Mouse (Mus musculus) lung, embryonic 15.5 days (tissue): ENCODE results near the gene Olfr97. TPM values are rescaled to one million over a fixed set of nuclear protein-coding genes. Genes with fewer than 3 reads are reported as not detected.

Source experiments
- ATAC-seq: fragments of 200-750 bp; cut with Nextera tagmentation; 2 replicates; pipeline ENCODE4 v1.8.0; 2017; ENCODE audit warnings: moderate number of reproducible peaks, borderline replicate concordance; ENCODE audit not compliant: low FRiP score, low TSS enrichment; ENCODE audit errors: extremely low read depth
- H3K27ac ChIP-seq: fragments of 300-500 bp; sonication (generic); 2 replicates; pipeline ENCODE4 v1.5.1; 2015; ENCODE audit warnings: moderate library complexity, mild to moderate bottlenecking, inconsistent platforms
- H3K27me3 ChIP-seq: fragments of 300-500 bp; sonication (generic); 2 replicates; pipeline ENCODE4 v1.6.1; 2015; ENCODE audit warnings: inconsistent platforms
- H3K36me3 ChIP-seq: fragments of 300-500 bp; sonication (generic); 2 replicates; pipeline ENCODE4 v1.6.1; 2015; ENCODE audit warnings: inconsistent platforms
- H3K4me1 ChIP-seq: fragments of 300-500 bp; sonication (generic); 2 replicates; pipeline ENCODE4 v1.6.1; 2015; ENCODE audit warnings: inconsistent platforms
- H3K4me2 ChIP-seq: fragments of 300-500 bp; sonication (generic); 2 replicates; pipeline ENCODE4 v1.6.1; 2015; ENCODE audit warnings: inconsistent platforms, mild to moderate bottlenecking, moderate library complexity
- H3K4me3 ChIP-seq: fragments of 300-500 bp; sonication (generic); 2 replicates; pipeline ENCODE4 v1.5.1; 2015; ENCODE audit warnings: mild to moderate bottlenecking, inconsistent platforms
- H3K9ac ChIP-seq: fragments of 300-500 bp; sonication (generic); 2 replicates; pipeline ENCODE4 v1.6.1; 2015; ENCODE audit warnings: inconsistent platforms
- H3K9me3 ChIP-seq: fragments of 300-500 bp; sonication (generic); 2 replicates; pipeline ENCODE4 v1.6.1; 2016; ENCODE audit warnings: inconsistent platforms
- WGBS: fragments of 180-500 bp; shearing (Covaris S2); methylation state at CpG from one replicate; pipeline ENCODE4 v1.1.7; 2015; 5-methylcytosine and 5-hydroxymethylcytosine counted together
- polyA plus RNA-seq: library from polyadenylated mRNA; unstranded; fragments of >200 nt; fragmentation: Nextera tagmentation; extraction: Ambion mirVana; gene quantifications from 2 replicates; pipeline ENCODE4 v1.2.1, GENCODE M21; 2015

The Olfr97 gene
- polyA plus RNA-seq, 1 experiment from 2014 or later = not detected

DNA sequence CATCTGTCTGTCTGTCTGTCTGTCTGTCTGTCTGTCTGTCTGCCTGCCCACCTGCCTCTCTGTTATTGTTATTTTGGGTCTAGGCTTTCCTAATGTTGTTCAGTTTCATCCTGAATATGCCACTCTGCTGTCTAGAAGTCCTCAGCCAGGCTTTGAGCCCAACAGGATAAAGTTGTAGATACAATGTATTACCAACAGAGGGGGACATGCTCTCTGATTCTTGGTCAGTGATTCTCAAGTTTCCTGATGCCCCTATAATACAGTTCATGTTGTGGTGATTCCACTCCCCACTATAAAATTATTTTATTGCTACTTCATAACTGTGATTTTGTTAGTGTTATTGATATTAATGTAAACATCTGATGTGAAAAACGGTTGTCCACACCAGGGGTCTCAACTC is 15.3 kb downstream of the Olfr97 start:
- Histone ChIP-seq H3K27ac (no peak overlapping the region), H3K27me3 (no peaks in the 10 kb centered on the region), H3K9me3 (no peaks in the 10 kb centered on the region), H3K4me1 (no peaks in the 10 kb centered on the region), H3K4me2 (no peak overlapping the region), H3K36me3 (no peaks in the 10 kb centered on the region), H3K9ac (no peak overlapping the region), H3K4me3 (no peak overlapping the region)
- WGBS = 17% methylated on average over 1 of the region's 1 CpGs
- no peak for ATAC-seq

GRCm38 (mm10) chr17:37219846-37220245 is 17.3 kb downstream of the Olfr97 start, which contains the start of gene Olfr96:
TSS of gene Olfr96 (plus strand) at chr17:37220146.
- no peak within 1 kb of the TSS for H3K4me3 ChIP-seq
- no peaks in the 10 kb centered on the region for H3K36me3 ChIP-seq
- no peaks in the 10 kb centered on the region for H3K4me1 ChIP-seq
- no peak within 1 kb of the TSS for H3K9ac ChIP-seq
- H3K27me3 ChIP-seq = no peaks in the 10 kb centered on the region
- H3K27ac ChIP-seq = no peak within 1 kb of the TSS
- no peak within 1 kb of the TSS for H3K4me2 ChIP-seq
- no peak for ATAC-seq
- H3K9me3 ChIP-seq = no peaks in the 10 kb centered on the region
- WGBS = 50% methylated on average over 4 of the region's 4 CpGs

GRCm38 (mm10) chr17:37218486-37218885 is 18.6 kb downstream of the Olfr97 start:
- no peak overlapping the region for H3K4me2 ChIP-seq
- H3K4me1 ChIP-seq = no peaks in the 10 kb centered on the region
- H3K27me3 ChIP-seq = no peaks in the 10 kb centered on the region
- no peak for ATAC-seq
- H3K9me3 ChIP-seq = no peaks in the 10 kb centered on the region
- 73% methylated on average over 3 of the region's 3 CpGs for WGBS
- H3K4me3 ChIP-seq = no peak overlapping the region
- no peak overlapping the region for H3K27ac ChIP-seq
- H3K9ac ChIP-seq = no peak overlapping the region
- H3K36me3 ChIP-seq = no peaks in the 10 kb centered on the region

DNA sequence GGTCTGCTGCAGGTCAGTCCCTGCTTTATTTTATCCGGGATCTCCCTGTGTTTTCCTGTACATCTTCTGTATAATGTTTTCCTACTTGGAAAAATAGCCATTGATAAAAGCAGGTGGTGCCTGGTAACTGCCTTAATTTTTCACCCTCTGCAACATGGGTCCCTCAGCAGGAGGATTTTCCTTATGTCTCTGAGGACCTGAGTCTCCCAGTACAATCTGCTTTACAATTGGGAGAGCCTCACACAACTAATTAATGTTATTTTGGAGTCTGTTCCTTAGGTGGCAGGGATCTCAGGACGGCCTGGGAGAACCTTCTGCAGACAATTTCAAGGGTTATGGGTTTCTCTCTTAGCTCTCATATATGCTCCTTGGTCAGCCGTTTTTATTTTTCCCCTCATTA is 24.1 kb downstream of the Olfr97 start, which contains the start of gene Olfr95:
TSS of gene Olfr95 (minus strand) at position 101 of the 400 bp plus-strand sequence.
- Histone ChIP-seq H3K4me2 (no peak within 1 kb of the TSS), H3K4me1 (no peaks in the 10 kb centered on the region), H3K36me3 (no peaks in the 10 kb centered on the region), H3K4me3 (no peak within 1 kb of the TSS), H3K27me3 (peaks cover 19% of the 10 kb centered on the region), H3K27ac (no peak within 1 kb of the TSS), H3K9me3 (no peaks in the 10 kb centered on the region), H3K9ac (no peak within 1 kb of the TSS)
- 60% methylated on average over 3 of the region's 3 CpGs for WGBS
- ATAC-seq = no peak

DNA sequence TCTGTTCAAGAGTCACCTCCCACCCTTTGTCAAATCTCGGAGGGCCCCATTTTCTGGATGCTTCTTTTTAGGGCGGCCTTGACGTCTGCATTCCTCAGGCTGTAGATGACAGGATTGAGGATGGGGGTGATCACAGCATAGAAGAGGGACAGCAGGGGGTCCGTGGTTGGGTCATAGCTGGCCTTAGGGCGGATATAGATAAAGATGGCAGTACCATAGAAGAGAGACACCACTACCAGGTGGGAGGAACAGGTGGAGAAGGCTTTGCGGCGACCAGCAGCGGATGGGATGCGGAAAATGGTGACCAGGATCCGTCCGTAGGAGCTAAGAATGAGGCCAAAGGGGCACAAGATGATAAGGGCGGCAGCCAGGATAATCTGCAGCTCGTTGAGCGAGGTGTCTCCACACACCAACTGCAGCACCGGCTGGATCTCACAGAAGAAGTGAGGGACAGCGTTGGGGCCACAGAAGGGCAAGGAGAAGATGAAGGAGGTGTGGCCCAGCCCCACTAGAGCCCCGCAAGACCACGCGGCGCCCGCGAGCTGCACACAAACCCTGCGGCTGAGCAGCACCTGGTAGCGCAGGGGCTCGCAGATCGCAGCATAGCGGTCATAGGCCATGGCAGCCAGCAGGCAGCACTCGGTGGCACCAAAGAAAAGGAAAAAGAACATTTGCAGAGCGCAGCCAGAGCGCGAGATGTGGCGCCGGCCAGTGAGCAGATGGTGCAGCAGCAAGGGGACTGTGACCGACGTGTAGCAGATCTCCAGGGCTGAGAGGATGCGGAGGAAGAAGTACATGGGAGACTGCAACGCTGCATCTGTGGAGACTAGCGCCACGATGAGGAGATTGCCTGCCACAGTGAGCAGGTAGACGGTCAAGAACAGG is 26.0 kb downstream of the Olfr97 start:
- peak overlapping the region; percentile 24; the same call in 1 of the 2 replicates for H3K4me2 ChIP-seq
- 13% methylated on average over 40 of the region's 40 CpGs for WGBS

DNA sequence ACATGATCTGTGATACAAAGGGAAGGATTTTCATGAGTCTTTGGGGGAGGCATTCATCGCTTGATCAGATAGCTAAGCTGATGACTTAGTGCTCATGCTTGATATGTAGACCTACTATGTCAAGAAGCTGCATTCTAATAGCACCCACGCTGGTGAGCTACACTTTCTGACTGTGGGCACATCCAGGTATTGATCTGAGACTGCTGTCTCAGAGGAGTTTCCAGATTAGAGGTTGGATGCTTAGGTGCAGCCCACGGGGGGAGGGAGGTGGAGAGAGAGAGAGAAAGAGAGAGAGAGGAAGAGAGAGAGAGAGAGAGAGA is 33.3 kb downstream of the Olfr97 start:
- ATAC-seq = no peak
- H3K9me3 ChIP-seq = no peaks in the 10 kb centered on the region
- no peaks in the 10 kb centered on the region for H3K4me1 ChIP-seq
- no peak overlapping the region for H3K4me3 ChIP-seq
- peaks cover 5% of the 10 kb centered on the region; the same call in 1 of the 2 replicates for H3K27me3 ChIP-seq
- WGBS = 25% methylated on average over 3 of the region's 3 CpGs
- no peak overlapping the region for H3K27ac ChIP-seq
- H3K4me2 ChIP-seq = no peak overlapping the region
- H3K36me3 ChIP-seq = no peaks in the 10 kb centered on the region
- H3K9ac ChIP-seq = no peak overlapping the region

More for the DNA sequence above, 26.0 kb downstream of the Olfr97 start:
- peaks cover 19% of the 10 kb centered on the region for H3K27me3 ChIP-seq
- no peaks in the 10 kb centered on the region for H3K4me1 ChIP-seq
- no peak overlapping the region for H3K4me3 ChIP-seq
- H3K36me3 ChIP-seq = no peaks in the 10 kb centered on the region
- no peak for ATAC-seq
- no peak overlapping the region for H3K27ac ChIP-seq
- no peak overlapping the region for H3K9ac ChIP-seq
- no peaks in the 10 kb centered on the region for H3K9me3 ChIP-seq

- Histone ChIP-seq H3K4me2 (no peak overlapping the region), H3K4me1 (no peaks in the 10 kb centered on the region), H3K9ac (no peak overlapping the region), H3K27me3 (peaks cover 9% of the 10 kb centered on the region), H3K27ac (no peak overlapping the region), H3K9me3 (no peaks in the 10 kb centered on the region), H3K4me3 (no peak overlapping the region), H3K36me3 (no peaks in the 10 kb centered on the region)
- 0% methylated on average over 4 of the region's 4 CpGs for WGBS
- ATAC-seq = peak; percentile 67; the same call in 1 of the 2 replicates
Measured at GRCm38 (mm10) chr17:37203206-37203916, 33.8 kb downstream of the Olfr97 start.

- H3K9ac ChIP-seq = no peak within 1 kb of the TSS
- no peak for ATAC-seq
- H3K27me3 ChIP-seq = peaks cover 33% of the 10 kb centered on the region
- no peak within 1 kb of the TSS for H3K4me2 ChIP-seq
- H3K4me1 ChIP-seq = 0 out of 2 replicates have a peak, but pooled peaks cover 9% of the 10 kb centered on the region
- H3K9me3 ChIP-seq = no peaks in the 10 kb centered on the region
- no peak within 1 kb of the TSS for H3K27ac ChIP-seq
- no peak within 1 kb of the TSS for H3K4me3 ChIP-seq
- no peaks in the 10 kb centered on the region for H3K36me3 ChIP-seq
- 75% methylated on average over 2 of the region's 2 CpGs for WGBS
Measured at GRCm38 (mm10) chr17:37200894-37201293, 36.2 kb downstream of the Olfr97 start, which contains the start of gene Olfr94. TSS of gene Olfr94 (minus strand) at chr17:37200994.

- peak; percentile 74 for ATAC-seq
- no peak overlapping the region for H3K27ac ChIP-seq
- H3K9ac ChIP-seq = 0 out of 2 replicates have a peak overlapping the region, but pooled peaks have one; percentile 13
- H3K9me3 ChIP-seq = no peaks in the 10 kb centered on the region
- peak overlapping the region; percentile 87 for H3K4me2 ChIP-seq
- H3K27me3 ChIP-seq = peaks cover 46% of the 10 kb centered on the region
- peak overlapping the region; percentile 47 for H3K4me3 ChIP-seq
- H3K36me3 ChIP-seq = no peaks in the 10 kb centered on the region
- H3K4me1 ChIP-seq = 0 out of 2 replicates have a peak, but pooled peaks cover 9% of the 10 kb centered on the region
- WGBS = under 1% methylated on average over 77 of the region's 77 CpGs
Measured at GRCm38 (mm10) chr17:37196845-37197724, 40.0 kb downstream of the Olfr97 start.

- Histone ChIP-seq H3K4me3 (no peak overlapping the region), H3K4me1 (0 out of 2 replicates have a peak, but pooled peaks cover 9% of the 10 kb centered on the region), H3K9ac (no peak overlapping the region), H3K9me3 (no peaks in the 10 kb centered on the region), H3K36me3 (no peaks in the 10 kb centered on the region), H3K27ac (no peak overlapping the region), H3K4me2 (no peak overlapping the region), H3K27me3 (peaks cover 46% of the 10 kb centered on the region)
- 81% methylated on average over 5 of the region's 5 CpGs for WGBS
- no peak for ATAC-seq
Measured at GRCm38 (mm10) chr17:37194782-37195181, 42.3 kb downstream of the Olfr97 start.

DNA sequence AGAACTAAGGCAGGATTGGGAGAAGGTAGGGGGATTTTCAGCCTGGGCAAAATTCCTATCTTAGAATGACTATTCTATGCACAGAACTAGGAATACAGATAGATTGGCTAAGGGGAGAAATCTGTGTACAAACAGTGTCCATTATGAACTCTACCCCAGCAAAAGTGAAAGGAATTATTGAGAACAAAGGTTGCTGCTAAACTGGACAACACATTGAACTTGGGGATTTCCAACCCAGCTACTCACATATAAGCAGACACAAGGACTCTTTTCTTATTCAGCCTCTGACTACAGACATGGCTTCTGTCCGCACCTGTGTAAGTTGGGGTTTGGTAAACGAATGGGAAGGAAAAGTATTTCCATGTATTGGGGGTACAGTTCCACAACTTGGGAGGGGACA is 43.5 kb downstream of the Olfr97 start, which contains the start of gene Ubd:
TSS of gene Ubd (plus strand) at position 237 of the 400 bp plus-strand sequence.
- Histone ChIP-seq H3K27ac (no peak within 1 kb of the TSS), H3K9me3 (no peaks in the 10 kb centered on the region), H3K27me3 (peaks cover 40% of the 10 kb centered on the region), H3K36me3 (no peaks in the 10 kb centered on the region), H3K4me3 (no peak within 1 kb of the TSS), H3K4me2 (no peak within 1 kb of the TSS), H3K9ac (no peak within 1 kb of the TSS), H3K4me1 (0 out of 2 replicates have a peak, but pooled peaks cover 9% of the 10 kb centered on the region)
- WGBS = 79% methylated on average over 2 of the region's 2 CpGs
- ATAC-seq = no peak
